Mouse (Mus musculus) limb, embryonic 10.5 days (tissue): ENCODE measurements around the gene Ifit2. TPM values are rescaled to one million over a fixed set of nuclear protein-coding genes. Genes with fewer than 3 reads are reported as not detected.
"Not testable (repeated sequence)": the region's sequence is repeated elsewhere in the genome, so short reads cannot be mapped to it uniquely, and the experiment has no call there.

Source experiments
- DNase-seq: peaks from one replicate; pipeline ENCODE4 v3.0.0-alpha.2; 2017; ENCODE audit warnings: low spot score
- H3K27ac ChIP-seq: fragments of 300-500 bp; sonication (generic); 2 replicates; pipeline ENCODE4 v1.5.1; 2016; ENCODE audit warnings: mild to moderate bottlenecking
- H3K27me3 ChIP-seq: fragments of 300-500 bp; sonication (generic); 2 replicates; pipeline ENCODE4 v1.6.1; 2016; ENCODE audit warnings: low read depth, mild to moderate bottlenecking; ENCODE audit not compliant: poor library complexity, severe bottlenecking
- H3K36me3 ChIP-seq: fragments of 300-500 bp; sonication (generic); 2 replicates; pipeline ENCODE4 v1.6.1; 2016; ENCODE audit warnings: mild to moderate bottlenecking, moderate library complexity
- H3K4me1 ChIP-seq: fragments of 300-500 bp; sonication (generic); 2 replicates; pipeline ENCODE4 v1.6.1; 2016
- H3K4me3 ChIP-seq: fragments of 300-500 bp; sonication (generic); 2 replicates; pipeline ENCODE4 v1.5.1; 2016; ENCODE audit warnings: mild to moderate bottlenecking, moderate library complexity
- H3K9me3 ChIP-seq: fragments of 300-500 bp; sonication (generic); replicated peaks from 2 replicates; pipeline ENCODE4 v1.6.1; 2016; ENCODE audit warnings: mild to moderate bottlenecking
- WGBS: fragments of 180-500 bp; shearing (Covaris S2); methylation state at CpG from one replicate; pipeline ENCODE4 v1.1.7; 2016; 5-methylcytosine and 5-hydroxymethylcytosine counted together
- polyA plus RNA-seq: library from polyadenylated mRNA; unstranded; fragments of >200 nt; fragmentation: Nextera tagmentation; extraction: Ambion mirVana; gene quantifications from 2 replicates; pipeline ENCODE4 v1.2.1, GENCODE M21; 2016

Ifit2 gene
- polyA plus RNA-seq, 1 experiment from 2014 or later: 6.0 TPM

DNA sequence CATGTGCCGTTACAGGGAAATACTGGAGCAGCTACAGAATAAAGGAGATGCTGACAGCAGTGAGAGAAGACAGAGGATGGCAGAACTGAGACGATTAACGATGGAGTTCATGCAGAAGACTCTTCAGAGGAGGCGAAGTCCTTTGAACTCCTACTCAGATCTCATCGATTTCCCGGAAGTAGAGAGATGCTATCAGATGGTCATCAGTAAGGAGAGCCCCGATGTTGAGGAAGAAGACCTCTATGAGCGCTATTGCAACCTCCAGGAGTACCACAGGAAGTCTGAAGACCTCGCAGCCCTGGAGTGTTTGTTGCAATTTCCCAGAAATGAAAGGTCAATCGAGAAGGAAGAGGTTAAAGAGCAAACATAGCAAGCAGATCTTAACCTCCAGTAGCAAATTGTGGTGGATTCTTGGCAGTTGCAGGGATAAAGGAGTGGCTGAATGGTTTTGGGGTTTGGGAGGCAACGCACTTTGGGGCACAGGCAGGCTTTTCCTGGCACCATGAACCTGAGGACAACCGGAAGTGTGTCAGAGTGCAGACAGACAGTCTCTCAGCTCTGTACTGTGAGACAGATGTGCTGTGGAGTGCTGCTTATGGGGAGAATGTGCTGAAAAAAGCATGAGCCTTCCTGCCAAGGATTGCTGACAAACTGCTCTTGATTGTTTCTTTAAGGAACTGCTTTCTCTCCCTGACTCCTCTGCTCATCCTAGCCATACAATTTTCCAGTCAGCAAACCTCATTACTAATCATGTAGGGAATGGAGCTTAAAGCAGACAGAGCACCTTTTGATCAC lies 37.6 kb downstream of the Ifit2 start:
- 87% methylated on average over 6 of the region's 12 CpGs for WGBS
- not testable (repeated sequence) for H3K4me3 ChIP-seq, DNase-seq, H3K4me1 ChIP-seq, H3K27me3 ChIP-seq, H3K9me3 ChIP-seq, H3K36me3 ChIP-seq, H3K27ac ChIP-seq

DNA sequence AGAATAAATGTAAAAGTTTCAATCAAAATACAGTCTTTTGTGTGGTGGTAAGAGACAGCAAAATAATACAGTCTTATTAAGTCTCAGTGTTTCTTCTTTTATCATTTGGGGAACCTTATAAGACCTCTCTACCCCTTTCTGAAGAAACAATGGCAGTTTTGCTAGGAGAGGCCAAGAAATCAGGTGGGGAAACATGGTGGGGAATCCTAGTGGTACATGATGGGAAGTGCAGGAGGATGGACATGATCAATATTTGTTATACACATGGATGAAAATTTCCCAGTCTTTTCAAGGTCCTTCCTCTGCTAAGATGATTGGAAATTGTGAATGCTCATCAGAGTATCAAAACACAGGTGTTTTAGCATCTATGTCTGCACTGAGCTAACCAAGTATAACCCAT lies 38.5 kb downstream of the Ifit2 start:
- no peaks in the 10 kb centered on the region for H3K36me3 ChIP-seq
- no peaks in the 10 kb centered on the region for H3K27me3 ChIP-seq
- H3K27ac ChIP-seq: no peak overlapping the region
- no peak for DNase-seq
- no peaks in the 10 kb centered on the region for H3K9me3 ChIP-seq
- H3K4me3 ChIP-seq: no peak overlapping the region
- no peaks in the 10 kb centered on the region for H3K4me1 ChIP-seq

DNA sequence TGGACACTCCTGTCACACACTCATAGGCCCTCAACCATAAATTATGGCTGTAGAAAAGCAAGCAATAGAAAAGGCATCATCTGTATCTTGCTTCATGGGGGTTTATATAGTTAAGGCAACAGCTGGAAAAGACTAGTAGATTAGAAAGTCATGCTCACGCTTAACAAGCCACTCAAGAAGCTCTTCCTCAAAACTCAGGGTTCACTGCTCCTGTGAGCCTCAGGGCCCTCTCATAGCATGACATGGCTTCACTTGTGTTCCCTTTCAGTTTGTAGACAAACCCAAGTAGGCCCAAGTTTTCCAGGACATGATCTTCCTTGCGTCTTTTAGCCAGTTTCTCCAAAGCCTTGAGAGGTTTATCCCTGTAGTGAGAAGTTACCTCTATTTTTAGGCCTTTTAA lies 43.0 kb downstream of the Ifit2 start:
- no peaks in the 10 kb centered on the region for H3K4me1 ChIP-seq
- no peak overlapping the region for H3K4me3 ChIP-seq
- H3K27me3 ChIP-seq: no peaks in the 10 kb centered on the region
- WGBS: 94% methylated on average over 2 of the region's 2 CpGs
- no peaks in the 10 kb centered on the region for H3K36me3 ChIP-seq
- no peak for DNase-seq
- H3K27ac ChIP-seq: no peak overlapping the region
- no peaks in the 10 kb centered on the region for H3K9me3 ChIP-seq

DNA sequence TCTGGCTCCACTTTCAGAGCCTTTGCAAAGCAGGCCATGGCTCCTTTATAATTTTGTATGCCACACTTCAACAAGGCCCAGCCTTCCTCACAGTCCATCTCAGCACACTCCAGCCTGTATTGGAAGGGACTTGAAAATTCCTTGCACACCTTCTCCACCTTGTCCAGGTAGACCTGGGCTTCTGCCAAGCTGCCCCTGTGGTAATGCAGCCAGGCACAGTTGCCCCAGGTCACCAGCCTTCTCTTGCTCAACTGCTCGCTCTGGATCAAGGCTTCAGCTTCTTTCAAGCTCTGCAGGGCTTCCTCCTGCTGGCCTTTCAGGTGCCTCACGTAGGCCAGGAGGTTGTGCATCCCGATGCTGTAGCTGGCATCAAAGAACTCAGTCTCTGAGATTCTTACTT lies 44.0 kb downstream of the Ifit2 start:
- DNase-seq, H3K9me3 ChIP-seq, H3K27me3 ChIP-seq, H3K27ac ChIP-seq, H3K4me3 ChIP-seq, H3K36me3 ChIP-seq, H3K4me1 ChIP-seq: not testable (repeated sequence)
- WGBS: 82% methylated on average over 3 of the region's 3 CpGs

DNA sequence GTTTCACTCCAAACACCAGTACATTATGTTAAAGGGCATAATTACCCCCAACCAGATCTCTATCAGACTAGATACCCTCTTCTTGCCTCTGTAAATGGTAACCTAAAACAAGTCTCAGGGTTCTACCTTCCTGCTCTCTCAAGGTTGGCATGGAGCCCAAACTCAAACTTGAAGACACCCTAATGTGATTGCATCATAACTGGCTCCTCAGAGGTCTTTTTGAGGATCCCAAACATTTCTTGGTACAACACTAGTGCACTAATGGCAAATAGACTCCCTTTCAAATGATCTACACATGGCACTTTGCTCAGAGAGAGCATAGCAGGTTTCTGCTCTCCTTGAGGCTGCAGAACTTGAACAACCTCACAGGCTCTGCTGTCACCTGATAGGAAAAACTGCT lies 46.3 kb downstream of the Ifit2 start:
- Histone ChIP-seq H3K4me1 (no peaks in the 10 kb centered on the region), H3K9me3 (no peaks in the 10 kb centered on the region), H3K27me3 (no peaks in the 10 kb centered on the region), H3K4me3 (no peak overlapping the region), H3K36me3 (no peaks in the 10 kb centered on the region), H3K27ac (no peak overlapping the region)
- DNase-seq: no peak

DNA sequence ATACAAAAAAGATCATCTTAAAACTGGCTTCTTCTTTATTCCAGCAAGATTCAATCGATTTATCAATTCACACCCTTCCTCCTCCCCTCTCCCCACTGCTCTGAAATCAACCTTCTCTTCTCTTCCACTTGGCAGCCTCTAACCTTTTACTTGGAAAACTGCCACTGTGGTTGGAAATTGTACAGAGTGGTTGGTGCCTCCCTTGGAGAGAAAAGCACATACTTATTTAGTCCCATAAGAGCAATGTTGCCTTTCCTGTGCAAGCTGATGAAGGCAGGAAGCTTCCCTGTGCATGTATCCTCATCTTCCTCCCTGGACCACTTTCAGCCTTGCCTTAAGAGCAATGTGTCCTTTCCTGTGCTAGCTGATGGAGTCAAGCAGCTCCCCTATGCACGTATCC lies 47.8 kb downstream of the Ifit2 start:
- Histone ChIP-seq H3K9me3 (no peaks in the 10 kb centered on the region), H3K36me3 (no peaks in the 10 kb centered on the region), H3K27me3 (no peaks in the 10 kb centered on the region), H3K4me3 (no peak overlapping the region), H3K27ac (no peak overlapping the region), H3K4me1 (no peaks in the 10 kb centered on the region)
- 90% methylated on average over 2 of the region's 2 CpGs for WGBS
- no peak for DNase-seq

DNA sequence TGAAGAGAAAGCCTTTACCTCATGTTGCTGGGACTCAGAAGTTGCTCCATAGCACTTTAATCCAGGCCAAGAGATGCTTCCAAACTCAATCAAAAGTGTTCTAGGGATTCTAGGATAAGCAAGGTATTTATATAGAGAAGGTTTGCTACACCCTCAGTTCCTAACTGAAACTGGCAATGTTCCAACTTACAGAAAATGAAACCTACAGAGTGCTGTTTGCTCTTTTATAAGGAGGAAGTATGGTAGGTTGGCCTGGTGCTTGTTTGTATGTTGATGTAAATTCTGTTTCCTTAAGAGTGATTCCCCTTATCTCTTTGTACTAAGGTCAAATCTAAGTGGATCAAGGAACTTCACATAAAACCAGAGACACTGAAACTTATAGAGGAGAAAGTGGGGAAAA lies 48.8 kb downstream of the Ifit2 start:
- not testable (repeated sequence) for H3K36me3 ChIP-seq, H3K27me3 ChIP-seq, H3K9me3 ChIP-seq, H3K27ac ChIP-seq, H3K4me3 ChIP-seq, H3K4me1 ChIP-seq, DNase-seq

DNA sequence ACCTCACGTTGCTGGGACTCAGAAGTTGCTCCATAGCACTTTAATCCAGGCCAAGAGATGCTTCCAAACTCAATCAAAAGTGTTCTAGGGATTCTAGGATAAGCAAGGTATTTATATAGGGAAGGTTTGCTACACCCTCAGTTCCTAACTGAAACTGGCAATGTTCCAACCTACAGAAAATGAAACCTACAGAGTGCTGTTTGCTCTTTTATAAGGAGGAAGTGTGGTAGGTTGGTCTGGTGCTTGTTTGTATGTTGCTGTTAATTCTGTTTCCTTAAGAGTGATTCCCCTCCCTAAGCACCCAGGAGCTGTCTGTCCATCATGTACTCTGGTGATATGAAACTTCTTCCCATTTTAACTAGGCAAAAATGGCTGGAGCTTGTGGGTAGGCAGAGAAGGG lies 51.4 kb downstream of the Ifit2 start, which contains the start of gene Ifit1bl1:
Gene Ifit1bl1, minus strand, starts transcription at position 69 of the 400 bp plus-strand sequence.
- not testable (repeated sequence) for H3K27ac ChIP-seq, H3K4me3 ChIP-seq, H3K4me1 ChIP-seq, DNase-seq, H3K36me3 ChIP-seq, H3K9me3 ChIP-seq, H3K27me3 ChIP-seq
- WGBS: 53% methylated on average over 1 of the region's 1 CpGs

DNA sequence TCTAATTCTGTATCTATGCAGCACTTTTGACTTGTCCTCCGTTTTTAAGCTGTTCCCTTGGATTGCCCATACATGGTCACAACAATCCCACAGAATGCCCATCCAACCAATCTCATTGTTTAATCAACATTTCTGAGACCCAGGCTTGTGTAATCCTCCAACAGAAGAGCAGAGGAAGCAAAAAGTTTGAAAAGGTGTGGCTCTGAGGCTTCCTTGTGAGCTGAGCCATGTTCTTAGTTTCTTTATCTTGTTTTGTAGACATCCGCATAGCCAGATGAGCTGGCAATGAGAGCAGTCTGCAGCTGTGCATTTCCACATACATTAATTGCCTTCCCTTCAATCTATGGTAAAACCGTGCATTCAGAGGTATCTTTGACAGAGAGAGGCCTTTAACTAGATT lies 55.0 kb downstream of the Ifit2 start:
- Histone ChIP-seq H3K9me3 (no peaks in the 10 kb centered on the region), H3K4me3 (no peak overlapping the region), H3K27me3 (no peaks in the 10 kb centered on the region), H3K27ac (no peak overlapping the region), H3K36me3 (no peaks in the 10 kb centered on the region), H3K4me1 (no peaks in the 10 kb centered on the region)
- 91% methylated on average over 3 of the region's 3 CpGs for WGBS
- DNase-seq: no peak

DNA sequence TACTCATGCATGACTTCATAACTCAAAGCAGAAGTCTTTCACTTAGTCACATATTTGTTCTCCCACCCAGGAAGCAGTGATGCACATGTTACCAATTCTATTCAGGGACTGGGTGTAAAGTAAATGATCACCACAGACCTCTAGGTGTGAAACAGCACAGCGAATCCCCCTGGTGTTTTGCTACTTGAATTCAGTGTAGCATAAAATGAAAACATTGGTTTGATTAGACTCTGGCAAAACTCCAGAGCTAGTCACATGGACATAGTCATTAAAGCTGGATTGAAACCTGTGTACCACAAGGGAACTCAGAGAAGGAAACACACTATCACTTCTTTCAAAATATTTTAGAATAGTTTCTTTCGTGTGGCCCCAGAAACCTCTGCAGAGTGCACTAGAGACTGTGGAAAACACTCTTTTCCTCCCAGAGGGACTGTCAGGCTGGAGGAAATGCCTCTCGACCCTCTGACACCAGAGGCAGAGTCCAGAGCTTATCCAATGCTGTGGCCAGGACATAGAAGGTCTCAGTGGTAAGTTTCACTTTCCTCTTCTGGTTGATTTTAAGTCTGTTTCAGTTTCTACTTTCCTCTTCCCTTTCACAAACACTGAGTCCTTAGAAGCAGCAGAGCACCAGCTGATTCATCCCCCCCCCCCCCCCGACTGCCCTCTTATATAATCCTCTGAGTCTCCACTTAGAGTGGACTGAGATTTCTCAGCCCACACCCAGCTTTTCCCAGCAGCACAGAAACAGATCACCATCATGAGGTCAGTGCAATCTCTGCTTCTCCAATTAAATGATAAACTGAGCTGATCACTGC lies 57.0 kb downstream of the Ifit2 start, which contains the start of gene Ifit3b:
Gene Ifit3b, plus strand, starts transcription at position 734 of the 815 bp plus-strand sequence.
- not testable (repeated sequence) for H3K4me1 ChIP-seq, H3K36me3 ChIP-seq, H3K4me3 ChIP-seq, DNase-seq, H3K27ac ChIP-seq, H3K9me3 ChIP-seq, H3K27me3 ChIP-seq
- WGBS: 66% methylated on average over 4 of the region's 4 CpGs

DNA sequence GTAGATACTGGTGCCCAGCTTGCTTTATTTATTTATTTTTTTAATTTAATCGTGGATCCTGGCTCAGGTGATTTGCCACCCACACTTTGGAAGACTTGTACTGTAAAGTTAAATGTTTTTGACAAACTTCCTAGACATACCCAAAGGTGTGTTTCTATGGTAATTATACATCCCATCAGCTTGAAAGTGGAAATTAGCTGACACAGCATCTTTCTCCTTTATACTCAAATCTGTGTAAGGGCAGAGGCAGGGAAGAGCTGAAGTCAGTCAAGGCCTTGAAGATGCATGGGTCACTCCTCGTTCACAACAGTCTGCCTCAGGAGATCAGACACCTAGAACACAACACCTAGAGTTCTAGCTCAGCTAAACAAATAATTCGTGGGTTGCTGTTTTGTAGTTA lies 59.6 kb downstream of the Ifit2 start:
- 75% methylated on average over 3 of the region's 3 CpGs for WGBS
- not testable (repeated sequence) for DNase-seq, H3K4me1 ChIP-seq, H3K36me3 ChIP-seq, H3K27me3 ChIP-seq, H3K9me3 ChIP-seq, H3K4me3 ChIP-seq, H3K27ac ChIP-seq

DNA sequence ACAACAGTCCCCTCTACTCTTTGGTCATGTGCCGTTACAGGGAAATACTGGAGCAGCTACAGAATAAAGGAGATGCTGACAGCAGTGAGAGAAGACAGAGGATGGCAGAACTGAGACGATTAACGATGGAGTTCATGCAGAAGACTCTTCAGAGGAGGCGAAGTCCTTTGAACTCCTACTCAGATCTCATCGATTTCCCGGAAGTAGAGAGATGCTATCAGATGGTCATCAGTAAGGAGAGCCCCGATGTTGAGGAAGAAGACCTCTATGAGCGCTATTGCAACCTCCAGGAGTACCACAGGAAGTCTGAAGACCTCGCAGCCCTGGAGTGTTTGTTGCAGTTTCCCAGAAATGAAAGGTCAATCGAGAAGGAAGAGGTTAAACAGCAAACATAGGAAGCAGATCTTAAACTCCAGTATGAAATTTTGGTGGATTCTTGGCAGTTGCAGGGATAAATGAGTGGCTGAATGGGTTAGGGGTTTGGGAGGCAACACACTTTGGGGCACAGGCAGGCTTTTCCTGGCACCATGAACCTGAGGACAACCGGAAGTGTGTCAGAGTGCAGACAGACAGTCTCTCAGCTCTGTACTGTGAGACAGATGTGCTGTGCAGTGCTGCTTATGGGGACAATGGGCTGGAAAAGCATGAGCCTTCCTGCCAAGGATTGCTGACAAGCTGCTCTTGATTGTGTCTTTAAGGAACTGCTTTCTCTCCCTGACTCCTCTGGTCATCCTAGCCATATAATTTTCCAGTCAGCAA lies 61.9 kb downstream of the Ifit2 start:
- 86% methylated on average over 6 of the region's 11 CpGs for WGBS
- not testable (repeated sequence) for H3K4me3 ChIP-seq, H3K9me3 ChIP-seq, H3K36me3 ChIP-seq, DNase-seq, H3K27ac ChIP-seq, H3K4me1 ChIP-seq, H3K27me3 ChIP-seq

DNA sequence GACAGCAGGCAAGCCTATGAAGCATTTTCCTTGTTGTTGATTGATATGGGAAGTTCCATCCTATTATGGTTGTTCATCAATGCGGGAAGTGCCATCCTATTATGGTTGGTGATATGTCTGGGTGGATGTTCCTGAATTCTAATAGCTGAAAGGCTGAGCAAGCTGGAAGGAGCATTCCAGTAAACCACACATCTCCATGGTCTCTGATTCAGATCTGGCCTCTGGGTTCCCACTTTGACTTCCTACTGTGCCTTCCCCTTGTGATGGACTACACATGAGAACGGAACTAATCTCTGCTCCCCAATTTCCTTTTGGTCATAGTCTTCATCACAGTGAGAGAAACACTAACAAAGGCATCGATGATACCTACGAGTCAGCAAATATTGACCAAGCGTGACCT lies 70.4 kb downstream of the Ifit2 start:
- H3K4me3 ChIP-seq: no peak overlapping the region
- no peak for DNase-seq
- no peaks in the 10 kb centered on the region for H3K36me3 ChIP-seq
- WGBS: 95% methylated on average over 5 of the region's 5 CpGs
- H3K9me3 ChIP-seq: no peaks in the 10 kb centered on the region
- H3K4me1 ChIP-seq: no peaks in the 10 kb centered on the region
- H3K27ac ChIP-seq: no peak overlapping the region
- H3K27me3 ChIP-seq: no peaks in the 10 kb centered on the region
